Mouse (Mus musculus) kidney, adult 2 months (tissue): ENCODE data around the gene Fbxl5.

Experiments used
- CTCF ChIP-seq: fragments of 200-500 bp; conservative IDR thresholded peaks from 2 replicates; pipeline ENCODE4 v1.5.1; 2011; ENCODE audit warnings: low read depth, mild to moderate bottlenecking, control low read depth, low read length, moderate library complexity, mixed read lengths; ENCODE audit not compliant: insufficient read depth, insufficient read length
- POLR2A ChIP-seq: fragments of 200-500 bp; IDR thresholded peaks from one replicate; pipeline ENCODE4 v1.6.1; 2011; ENCODE audit warnings: low read depth, low read length, control low read depth

DNA sequence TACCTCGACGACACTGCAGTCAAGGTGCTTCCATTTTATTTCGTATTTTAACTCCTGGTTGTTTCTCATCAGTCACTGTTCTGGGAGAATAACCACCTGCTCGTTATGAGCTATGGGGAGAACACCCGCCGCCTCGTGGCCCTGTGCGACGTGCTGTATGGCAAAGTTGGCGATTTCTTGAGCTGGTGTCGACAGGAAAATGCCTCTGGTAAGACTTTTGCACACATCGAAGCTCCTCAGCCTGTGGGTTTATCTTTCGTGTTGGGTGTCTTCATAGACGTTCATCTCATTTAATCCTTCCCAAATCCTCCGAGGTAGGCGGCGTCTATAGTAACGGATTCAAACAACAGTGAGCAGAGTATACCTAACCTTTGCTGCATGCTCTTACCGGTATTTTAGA lies at the start of gene Fbxl5:
- TF ChIP-seq CTCF = no peak
- no peak for TF ChIP-seq POLR2A
